Mouse (Mus musculus): ENCODE measurements around the gene Ccdc88b. TPM values are rescaled to one million over a fixed set of nuclear protein-coding genes. Genes with fewer than 3 reads are reported as not detected.
A peak's percentile ranks its signal among the peaks of the same experiment; 100 is the strongest.

Gene Ccdc88b
- polyA plus RNA-seq, 1 experiment from 2014 or later: 2.6 TPM

GRCm38 (mm10) chr19:6860706-6861105 lies 2.7 kb upstream of the Ccdc88b start:
- H3K4me3 ChIP-seq (ENCODE audit: low read depth, low read length): no peak overlapping the region
- 49% methylated on average over 6 of the region's 6 CpGs for WGBS (ENCODE audit: insufficient replicate concordance)
- no peak for DNase-seq
- no peak overlapping the region for H3K9ac ChIP-seq (replicated peaks)
- H3K27me3 ChIP-seq (ENCODE audit: insufficient read depth, low read length): no peaks in the 10 kb centered on the region
- no peak for TF ChIP-seq EP300 (IDR thresholded peaks at IDR 0.05; ENCODE audit: low read depth)
- no peak for TF ChIP-seq CTCF (IDR thresholded peaks at IDR 0.05; ENCODE audit: low read depth)
- H3K4me2 ChIP-seq (ENCODE audit: low read depth, low read length): peak overlapping the region; percentile 7; the same call in 1 of the 2 replicates
- peak overlapping the region; percentile 66; the same call in 1 of the 2 replicates for H3K27ac ChIP-seq (ENCODE audit: low read depth)
- peaks cover 16% of the 10 kb centered on the region for H3K4me1 ChIP-seq (ENCODE audit: insufficient read depth)
- no peaks in the 10 kb centered on the region for H3K9me3 ChIP-seq (ENCODE audit: low read length)
- peak; percentile 13; the same call in 1 of the 2 replicates for ATAC-seq
- H3K36me3 ChIP-seq (replicated peaks; ENCODE audit: insufficient read depth, low read length): no peaks in the 10 kb centered on the region

GRCm38 (mm10) chr19:6859971-6860370 lies 2.0 kb upstream of the Ccdc88b start:
- TF ChIP-seq EP300 (IDR thresholded peaks at IDR 0.05; ENCODE audit: low read depth) (no peak), CTCF (IDR thresholded peaks at IDR 0.05; ENCODE audit: low read depth) (no peak)
- ATAC-seq (no peak), DNase-seq (no peak)
- Histone ChIP-seq H3K9me3 (ENCODE audit: low read length) (no peaks in the 10 kb centered on the region), H3K27ac (ENCODE audit: low read depth) (peak overlapping the region; percentile 66; the same call in 1 of the 2 replicates), H3K27me3 (ENCODE audit: insufficient read depth, low read length) (no peaks in the 10 kb centered on the region), H3K4me1 (ENCODE audit: insufficient read depth) (peaks cover 22% of the 10 kb centered on the region), H3K4me3 (ENCODE audit: low read depth, low read length) (no peak overlapping the region), H3K36me3 (replicated peaks; ENCODE audit: insufficient read depth, low read length) (no peaks in the 10 kb centered on the region), H3K4me2 (ENCODE audit: low read depth, low read length) (0 out of 2 replicates have a peak overlapping the region, but pooled peaks have one; percentile 11), H3K9ac (replicated peaks) (no peak overlapping the region)
- 74% methylated on average over 3 of the region's 3 CpGs for WGBS (ENCODE audit: insufficient replicate concordance)

- Histone ChIP-seq H3K4me1 (ENCODE audit: insufficient read depth) (peaks cover 22% of the 10 kb centered on the region), H3K4me2 (ENCODE audit: low read depth, low read length) (peak overlapping the region; percentile 57), H3K27me3 (ENCODE audit: insufficient read depth, low read length) (no peaks in the 10 kb centered on the region), H3K27ac (ENCODE audit: low read depth) (peak overlapping the region; percentile 80; the same call in 1 of the 2 replicates), H3K4me3 (ENCODE audit: low read depth, low read length) (peak overlapping the region; percentile 17; the same call in 1 of the 2 replicates), H3K9ac (replicated peaks) (no peak overlapping the region), H3K36me3 (replicated peaks; ENCODE audit: insufficient read depth, low read length) (no peaks in the 10 kb centered on the region), H3K9me3 (ENCODE audit: low read length) (no peaks in the 10 kb centered on the region)
- 69% methylated on average over 2 of the region's 2 CpGs for WGBS (ENCODE audit: insufficient replicate concordance)
- no peak for ATAC-seq
- DNase-seq: no peak
- TF ChIP-seq EP300 (IDR thresholded peaks at IDR 0.05; ENCODE audit: low read depth) (no peak), CTCF (IDR thresholded peaks at IDR 0.05; ENCODE audit: low read depth) (no peak)
These were observed 1.1 kb upstream of the Ccdc88b start for GRCm38 (mm10) chr19:6859032-6859651.

GRCm38 (mm10) chr19:6857391-6858005 lies 513 bp downstream of the Ccdc88b start:
- ATAC-seq: no peak
- H3K4me2 ChIP-seq (ENCODE audit: low read depth, low read length): peak overlapping the region; percentile 57
- no peaks in the 10 kb centered on the region for H3K36me3 ChIP-seq (replicated peaks; ENCODE audit: insufficient read depth, low read length)
- H3K27me3 ChIP-seq (ENCODE audit: insufficient read depth, low read length): no peaks in the 10 kb centered on the region
- no peak for DNase-seq
- no peaks in the 10 kb centered on the region for H3K9me3 ChIP-seq (ENCODE audit: low read length)
- TF ChIP-seq EP300 (IDR thresholded peaks at IDR 0.05; ENCODE audit: low read depth): no peak
- no peak for TF ChIP-seq CTCF (IDR thresholded peaks at IDR 0.05; ENCODE audit: low read depth)
- WGBS (ENCODE audit: insufficient replicate concordance): 42% methylated on average over 8 of the region's 9 CpGs
- H3K4me3 ChIP-seq (ENCODE audit: low read depth, low read length): peak overlapping the region; percentile 37
- H3K27ac ChIP-seq (ENCODE audit: low read depth): peak overlapping the region; percentile 80
- H3K9ac ChIP-seq (replicated peaks): no peak overlapping the region
- H3K4me1 ChIP-seq (ENCODE audit: insufficient read depth): peaks cover 22% of the 10 kb centered on the region

- ATAC-seq (no peak), DNase-seq (no peak)
- Histone ChIP-seq H3K36me3 (replicated peaks; ENCODE audit: insufficient read depth, low read length) (no peaks in the 10 kb centered on the region), H3K9ac (replicated peaks) (no peak overlapping the region; the same call in 1 of the 2 replicates), H3K27me3 (ENCODE audit: insufficient read depth, low read length) (no peaks in the 10 kb centered on the region), H3K4me3 (ENCODE audit: low read depth, low read length) (peak overlapping the region; percentile 37), H3K9me3 (ENCODE audit: low read length) (no peaks in the 10 kb centered on the region), H3K27ac (ENCODE audit: low read depth) (peak overlapping the region; percentile 59), H3K4me2 (ENCODE audit: low read depth, low read length) (peak overlapping the region; percentile 57), H3K4me1 (ENCODE audit: insufficient read depth) (peaks cover 22% of the 10 kb centered on the region)
- WGBS (ENCODE audit: insufficient replicate concordance): 42% methylated on average over 3 of the region's 3 CpGs
- TF ChIP-seq EP300 (IDR thresholded peaks at IDR 0.05; ENCODE audit: low read depth) (no peak), CTCF (IDR thresholded peaks at IDR 0.05; ENCODE audit: low read depth) (no peak)
These were observed 1.0 kb downstream of the Ccdc88b start for GRCm38 (mm10) chr19:6857003-6857360.

GRCm38 (mm10) chr19:6856281-6857002 lies 1.6 kb downstream of the Ccdc88b start:
- H3K27me3 ChIP-seq (ENCODE audit: insufficient read depth, low read length): no peaks in the 10 kb centered on the region
- DNase-seq (peak; percentile 55), ATAC-seq (no peak)
- peak overlapping the region; percentile 57 for H3K4me2 ChIP-seq (ENCODE audit: low read depth, low read length)
- H3K4me1 ChIP-seq (ENCODE audit: insufficient read depth): peaks cover 22% of the 10 kb centered on the region
- 51% methylated on average over 12 of the region's 12 CpGs for WGBS (ENCODE audit: insufficient replicate concordance)
- no peak overlapping the region; the same call in 1 of the 2 replicates for H3K9ac ChIP-seq (replicated peaks)
- H3K9me3 ChIP-seq (ENCODE audit: low read length): no peaks in the 10 kb centered on the region
- H3K27ac ChIP-seq (ENCODE audit: low read depth): peak overlapping the region; percentile 59; the same call in 1 of the 2 replicates
- peak overlapping the region; percentile 37 for H3K4me3 ChIP-seq (ENCODE audit: low read depth, low read length)
- H3K36me3 ChIP-seq (replicated peaks; ENCODE audit: insufficient read depth, low read length): no peaks in the 10 kb centered on the region
- TF ChIP-seq EP300 (IDR thresholded peaks at IDR 0.05; ENCODE audit: low read depth): no peak
- peak; percentile 65 for TF ChIP-seq CTCF (IDR thresholded peaks at IDR 0.05; ENCODE audit: low read depth)

Measured in liver, postnatal 0 days (tissue).